Mouse (Mus musculus) heart, embryonic 15.5 days (tissue): ENCODE data around the gene Zfp513. TPM values are rescaled to one million over a fixed set of nuclear protein-coding genes. Genes with fewer than 3 reads are reported as not detected.

Source experiments
- ATAC-seq: fragments of 200-750 bp; cut with Nextera tagmentation; replicated peaks from 2 replicates; pipeline ENCODE4 v1.8.0; 2017; ENCODE audit warnings: low read depth, moderate TSS enrichment; ENCODE audit not compliant: insufficient number of reproducible peaks, insufficient read depth, low FRiP score
- H3K27ac ChIP-seq: fragments of 300-500 bp; sonication (generic); 2 replicates; pipeline ENCODE4 v1.5.1; 2015; ENCODE audit warnings: mild to moderate bottlenecking, inconsistent platforms
- H3K27me3 ChIP-seq: fragments of 300-500 bp; sonication (generic); 2 replicates; pipeline ENCODE4 v1.6.1; 2015; ENCODE audit warnings: inconsistent platforms
- H3K36me3 ChIP-seq: fragments of 300-500 bp; sonication (generic); 2 replicates; pipeline ENCODE4 v1.6.1; 2015; ENCODE audit warnings: mild to moderate bottlenecking, inconsistent platforms
- H3K4me1 ChIP-seq: fragments of 300-500 bp; sonication (generic); replicated peaks from 2 replicates; pipeline ENCODE4 v1.6.1; 2015; ENCODE audit warnings: inconsistent platforms
- H3K4me2 ChIP-seq: fragments of 300-500 bp; sonication (generic); 2 replicates; pipeline ENCODE4 v1.6.1; 2015; ENCODE audit warnings: inconsistent platforms, mild to moderate bottlenecking, moderate library complexity
- H3K4me3 ChIP-seq: fragments of 300-500 bp; sonication (generic); 2 replicates; pipeline ENCODE4 v1.5.1; 2015; ENCODE audit warnings: mild to moderate bottlenecking, inconsistent platforms
- H3K9ac ChIP-seq: fragments of 300-500 bp; sonication (generic); 2 replicates; pipeline ENCODE4 v1.6.1; 2015; ENCODE audit warnings: mild to moderate bottlenecking, inconsistent platforms
- H3K9me3 ChIP-seq: fragments of 300-500 bp; sonication (generic); replicated peaks from 2 replicates; pipeline ENCODE4 v1.6.1; 2016; ENCODE audit warnings: inconsistent platforms
- WGBS: fragments of 180-500 bp; shearing (Covaris S2); methylation state at CpG from one replicate; pipeline ENCODE4 v1.1.7; 2015; ENCODE audit warnings: mixed read lengths; 5-methylcytosine and 5-hydroxymethylcytosine counted together
- polyA plus RNA-seq: library from polyadenylated mRNA; unstranded; fragments of >200 nt; fragmentation: Nextera tagmentation; extraction: Ambion mirVana; gene quantifications from 2 replicates; pipeline ENCODE4 v1.2.1, GENCODE M21; 2015

Zfp513 gene
- polyA plus RNA-seq, 1 experiment from 2014 or later: 5.4 TPM

DNA sequence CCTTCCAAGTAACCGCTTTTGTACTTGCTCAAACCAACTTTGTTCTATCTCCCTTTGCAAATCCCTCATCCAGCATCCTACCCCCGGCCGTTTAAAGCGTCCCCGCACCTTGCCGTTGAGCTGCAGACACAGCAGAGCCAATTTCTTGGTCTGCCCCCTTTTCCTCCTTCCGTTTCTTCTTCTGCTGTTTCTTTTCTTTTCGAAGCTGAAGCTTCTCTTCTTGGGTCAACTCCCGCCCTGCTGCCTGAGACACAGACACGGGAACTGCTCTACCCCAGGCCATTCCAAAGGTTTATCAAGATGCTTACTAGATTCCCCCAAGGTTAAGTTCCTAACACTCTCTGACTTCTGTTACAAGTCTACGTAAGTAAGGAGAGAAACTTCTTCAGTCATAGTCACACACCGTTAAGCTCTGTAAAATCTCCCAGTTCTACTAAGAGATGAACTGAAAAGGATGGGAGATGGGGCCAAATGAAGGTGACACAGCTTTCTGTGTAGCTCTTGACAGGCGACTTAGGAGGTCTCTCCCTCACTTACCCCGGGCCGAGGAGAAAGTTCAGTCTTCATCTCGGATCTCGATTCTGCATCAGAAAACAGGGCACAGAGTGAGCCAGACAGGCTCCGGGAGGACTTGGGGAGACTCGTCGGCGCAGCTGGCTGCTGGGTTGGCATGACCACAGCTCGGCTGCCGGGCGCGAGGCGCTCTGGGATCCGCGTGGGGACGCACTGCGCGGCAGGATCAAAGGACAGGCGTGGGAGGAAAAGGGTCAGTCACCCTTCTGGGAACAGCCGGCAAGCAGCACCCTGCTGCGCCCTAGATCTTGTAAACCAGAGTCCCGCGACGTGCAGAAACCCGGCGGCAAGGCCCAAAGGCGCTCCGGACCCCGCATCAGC lies 9.8 kb downstream of the Zfp513 start:
- Histone ChIP-seq H3K9ac (peak overlapping the region; percentile 80), H3K4me1 (peaks cover 24% of the 10 kb centered on the region), H3K4me3 (peak overlapping the region; percentile 88), H3K36me3 (peaks cover 66% of the 10 kb centered on the region), H3K27me3 (no peaks in the 10 kb centered on the region), H3K9me3 (no peaks in the 10 kb centered on the region), H3K27ac (peak overlapping the region; percentile 92), H3K4me2 (peak overlapping the region; percentile 75)
- peak; percentile 74 for ATAC-seq
- WGBS: 11% methylated on average over 41 of the region's 42 CpGs

DNA sequence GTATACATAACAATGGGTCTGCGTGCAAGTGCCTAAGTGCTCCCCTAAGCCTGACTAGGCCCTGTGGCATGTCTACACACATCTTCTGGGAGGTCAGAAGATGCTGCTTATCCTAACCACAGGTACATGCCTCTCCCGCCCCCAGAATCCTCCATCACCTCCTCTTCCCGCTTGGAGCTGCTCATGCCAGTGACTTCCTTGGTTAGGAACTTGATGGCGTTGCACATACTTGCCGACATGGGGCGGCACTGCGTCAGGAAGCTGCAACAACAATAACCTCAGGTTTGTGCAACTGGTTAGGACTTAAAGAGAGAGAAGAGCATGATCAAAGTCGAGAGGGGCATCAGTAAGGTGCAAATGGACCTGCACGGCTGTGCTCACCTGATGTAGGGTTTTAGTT lies 11.9 kb downstream of the Zfp513 start:
- Histone ChIP-seq H3K9me3 (no peaks in the 10 kb centered on the region), H3K36me3 (peaks cover 55% of the 10 kb centered on the region), H3K27me3 (no peaks in the 10 kb centered on the region), H3K27ac (no peak overlapping the region), H3K4me3 (no peak overlapping the region), H3K9ac (no peak overlapping the region), H3K4me1 (peaks cover 24% of the 10 kb centered on the region), H3K4me2 (no peak overlapping the region)
- 87% methylated on average over 9 of the region's 9 CpGs for WGBS
- no peak for ATAC-seq

DNA sequence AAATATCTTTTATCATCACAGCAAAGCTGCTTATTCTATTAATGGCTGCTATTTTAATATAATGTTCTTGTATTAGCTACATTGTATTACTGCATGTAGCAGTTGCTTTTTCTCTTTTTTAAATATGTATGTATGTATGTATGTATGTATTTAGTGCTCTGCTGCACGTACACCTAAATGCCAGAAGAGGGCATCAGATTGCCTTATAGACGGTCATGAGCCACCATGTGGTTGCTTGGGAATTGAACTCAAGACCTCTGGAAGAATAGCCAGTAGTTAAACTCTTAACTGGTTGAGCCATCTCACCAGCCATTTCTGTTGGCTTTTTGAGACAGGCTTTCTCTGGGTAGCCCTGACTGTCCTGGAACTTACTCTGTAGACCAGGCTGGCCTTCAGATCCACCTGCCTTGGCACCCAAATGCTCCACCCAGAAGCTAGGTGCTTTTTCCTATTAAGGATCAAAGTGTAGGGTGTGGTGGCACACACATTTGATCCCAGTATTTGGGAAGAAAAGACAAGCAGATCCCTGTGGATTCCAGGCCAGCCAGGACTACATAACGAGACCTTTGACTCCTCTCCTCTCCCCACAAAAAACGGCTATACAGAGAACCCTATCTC lies 13.8 kb downstream of the Zfp513 start:
- Histone ChIP-seq H3K4me1 (peaks cover 12% of the 10 kb centered on the region), H3K27ac (no peak overlapping the region), H3K9ac (no peak overlapping the region), H3K4me2 (no peak overlapping the region), H3K27me3 (no peaks in the 10 kb centered on the region), H3K36me3 (peaks cover 47% of the 10 kb centered on the region), H3K4me3 (no peak overlapping the region), H3K9me3 (no peaks in the 10 kb centered on the region)
- ATAC-seq: no peak
- 76% methylated on average over 4 of the region's 4 CpGs for WGBS

DNA sequence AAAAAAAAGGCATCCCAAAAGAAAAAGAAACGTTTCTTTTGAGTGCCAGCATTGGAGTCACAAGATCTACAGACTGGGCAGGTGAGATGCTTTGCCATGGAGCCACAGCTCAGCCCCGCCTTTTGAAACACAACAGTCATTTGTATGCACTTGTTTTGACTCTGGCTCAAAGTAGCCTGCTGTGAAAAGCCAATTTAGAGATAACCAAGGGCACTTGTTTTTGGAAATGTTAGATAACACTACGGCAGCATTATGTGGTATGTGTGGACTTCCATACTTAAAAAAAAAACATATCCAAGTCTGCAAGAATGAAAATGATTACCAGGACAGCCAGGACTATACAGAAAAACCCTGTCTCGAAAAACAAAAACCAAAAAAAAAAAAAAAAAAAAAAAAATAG lies 18.4 kb downstream of the Zfp513 start:
- H3K9me3 ChIP-seq: no peaks in the 10 kb centered on the region
- no peak overlapping the region for H3K9ac ChIP-seq
- 40% methylated on average over 4 of the region's 4 CpGs for WGBS
- H3K4me3 ChIP-seq: no peak overlapping the region
- no peak overlapping the region for H3K27ac ChIP-seq
- H3K27me3 ChIP-seq: no peaks in the 10 kb centered on the region
- peaks cover 11% of the 10 kb centered on the region for H3K4me1 ChIP-seq
- H3K4me2 ChIP-seq: no peak overlapping the region
- ATAC-seq: no peak
- peaks cover 23% of the 10 kb centered on the region for H3K36me3 ChIP-seq

DNA sequence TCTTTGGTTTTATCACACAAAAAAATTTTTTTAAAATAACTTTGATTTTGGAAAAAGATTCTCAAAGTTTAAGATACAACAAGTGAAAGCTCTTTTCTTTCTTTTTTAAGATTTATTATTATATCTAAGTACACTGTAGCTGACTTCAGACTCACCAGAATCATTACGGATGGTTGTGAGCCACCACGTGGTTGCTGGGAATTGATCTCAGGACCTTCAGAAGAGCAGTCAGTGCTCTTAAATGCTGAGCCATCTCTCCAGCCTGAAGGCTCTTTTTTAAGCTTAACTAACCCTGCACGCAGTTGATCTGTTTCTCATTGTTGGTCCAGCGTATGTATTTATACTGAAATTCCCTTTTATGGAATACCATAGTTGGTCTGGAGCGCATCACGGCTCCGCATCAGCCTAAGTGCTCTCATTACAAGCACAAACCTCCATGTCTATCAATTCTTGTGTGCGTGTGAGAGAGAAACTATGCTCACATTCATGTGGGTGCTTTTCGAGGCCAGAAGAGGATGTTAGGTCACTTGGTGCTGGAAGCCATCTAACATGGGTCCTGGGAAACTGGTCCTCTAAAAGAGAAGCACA lies 20.8 kb downstream of the Zfp513 start:
- WGBS: 88% methylated on average over 9 of the region's 9 CpGs
- Histone ChIP-seq H3K9ac (no peak overlapping the region), H3K27ac (no peak overlapping the region), H3K36me3 (no peaks in the 10 kb centered on the region), H3K27me3 (no peaks in the 10 kb centered on the region), H3K4me3 (no peak overlapping the region), H3K4me1 (peaks cover 12% of the 10 kb centered on the region), H3K4me2 (no peak overlapping the region), H3K9me3 (no peaks in the 10 kb centered on the region)
- ATAC-seq: no peak

DNA sequence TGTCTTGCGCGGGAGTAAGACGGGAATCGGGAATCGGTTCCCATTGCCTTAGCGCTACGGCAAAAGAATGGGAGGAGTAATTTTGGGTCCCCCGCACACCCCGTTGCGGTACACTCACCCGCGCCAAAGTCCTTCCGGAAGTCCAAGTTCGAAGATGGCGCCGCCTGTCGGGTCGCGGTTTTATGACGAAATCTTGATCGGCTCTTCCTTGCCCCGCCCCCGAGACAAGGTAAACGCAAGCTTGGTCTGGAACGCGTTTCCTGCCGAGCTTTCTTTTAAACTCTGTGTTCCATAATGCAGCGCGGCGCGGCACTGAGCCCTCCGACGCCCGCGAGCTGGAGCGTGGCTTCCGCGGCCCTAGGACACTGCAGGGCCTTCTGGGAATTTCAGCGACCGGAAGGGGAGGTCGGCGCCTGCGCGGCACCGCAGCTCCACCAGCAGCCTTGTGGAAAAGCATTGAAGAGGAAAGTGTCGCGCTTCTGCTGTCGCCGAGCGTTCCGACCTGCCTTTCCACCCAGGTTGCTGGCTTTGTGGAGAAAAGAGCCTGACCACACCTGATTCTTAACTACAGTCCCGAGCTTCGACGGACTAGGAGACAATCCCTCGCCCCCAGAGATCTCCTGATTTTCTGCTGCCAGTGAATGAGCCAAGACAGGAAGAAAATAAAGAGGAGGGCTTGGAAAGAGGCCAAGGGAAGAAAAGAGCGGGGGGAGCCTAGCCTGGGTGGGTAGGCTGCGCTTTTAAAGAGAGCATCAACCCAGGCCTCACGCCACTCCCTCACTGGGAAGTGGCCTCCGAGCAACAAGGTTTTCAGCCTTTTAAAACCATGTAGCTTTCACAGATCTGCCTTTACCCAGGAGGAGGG lies 22.1 kb downstream of the Zfp513 start, which contains the start of the genes Gm29609 and Gtf3c2:
TSS of gene Gm29609 (minus strand) at position 146 of the 865 bp plus-strand sequence.
TSS of gene Gtf3c2 (minus strand) at position 379 of the 865 bp plus-strand sequence.
- H3K36me3 ChIP-seq: no peaks in the 10 kb centered on the region
- H3K4me1 ChIP-seq: peaks cover 12% of the 10 kb centered on the region
- under 1% methylated on average over 59 of the region's 59 CpGs for WGBS
- no peaks in the 10 kb centered on the region for H3K9me3 ChIP-seq
- peak within 1 kb of the TSS; percentile 97 for H3K27ac ChIP-seq
- peak within 1 kb of the TSS; percentile 62 for H3K9ac ChIP-seq
- H3K4me3 ChIP-seq: peak within 1 kb of the TSS; percentile 84
- peak; percentile 97 for ATAC-seq
- peak within 1 kb of the TSS; percentile 82 for H3K4me2 ChIP-seq
- no peaks in the 10 kb centered on the region for H3K27me3 ChIP-seq

DNA sequence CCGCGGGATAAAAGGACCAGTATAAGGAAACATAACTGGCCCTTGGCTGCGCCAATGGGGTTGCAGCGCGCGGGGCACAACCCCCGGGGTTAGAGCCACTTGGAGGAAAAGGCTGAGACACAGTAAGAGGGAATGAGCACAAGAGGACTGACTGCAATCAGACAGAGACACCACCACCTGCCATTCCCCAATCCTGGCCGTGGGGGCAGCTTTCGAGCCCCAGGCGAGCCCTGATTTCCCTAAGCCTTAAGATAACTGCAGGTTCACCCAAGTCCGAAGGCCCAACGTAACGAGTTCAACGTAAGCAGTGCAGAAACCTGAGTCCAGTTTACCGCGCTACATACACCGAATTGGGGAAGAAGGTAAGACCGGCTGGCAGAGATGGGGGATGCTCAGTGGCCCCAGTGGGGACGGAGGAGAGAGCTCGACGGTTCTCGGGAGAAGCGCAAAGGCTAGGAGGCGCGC lies 22.8 kb downstream of the Zfp513 start:
- Histone ChIP-seq H3K27me3 (no peaks in the 10 kb centered on the region), H3K9ac (peak overlapping the region; percentile 62), H3K4me3 (peak overlapping the region; percentile 84), H3K4me2 (peak overlapping the region; percentile 82), H3K9me3 (no peaks in the 10 kb centered on the region), H3K36me3 (no peaks in the 10 kb centered on the region), H3K4me1 (peaks cover 12% of the 10 kb centered on the region), H3K27ac (peak overlapping the region; percentile 97)
- WGBS: under 1% methylated on average over 25 of the region's 25 CpGs
- ATAC-seq: peak; percentile 61

DNA sequence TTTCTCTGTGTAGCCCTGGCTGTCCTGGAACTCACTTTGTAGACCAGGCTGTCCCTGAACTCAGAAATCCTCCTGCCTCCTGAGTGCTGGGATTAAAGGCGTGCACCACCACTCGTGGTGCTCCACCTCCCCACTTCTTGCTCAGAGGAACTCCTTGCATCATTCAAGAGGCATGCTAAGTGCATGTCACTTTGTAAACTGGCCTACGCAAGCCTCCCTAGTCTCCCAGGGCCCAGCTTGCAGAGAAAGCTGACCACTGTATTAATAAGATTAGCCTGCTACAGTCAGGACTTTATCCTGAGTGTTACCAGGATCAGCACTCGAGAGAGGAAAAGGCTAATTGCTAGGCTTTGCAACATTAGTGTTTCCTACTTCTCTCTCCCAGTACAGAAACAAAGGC lies 33.5 kb downstream of the Zfp513 start:
- H3K9ac ChIP-seq: no peak overlapping the region
- 79% methylated on average over 4 of the region's 4 CpGs for WGBS
- no peak overlapping the region for H3K4me2 ChIP-seq
- H3K27me3 ChIP-seq: no peaks in the 10 kb centered on the region
- peaks cover 94% of the 10 kb centered on the region for H3K36me3 ChIP-seq
- H3K27ac ChIP-seq: no peak overlapping the region
- no peaks in the 10 kb centered on the region for H3K9me3 ChIP-seq
- ATAC-seq: no peak
- no peaks in the 10 kb centered on the region for H3K4me1 ChIP-seq
- no peak overlapping the region for H3K4me3 ChIP-seq

DNA sequence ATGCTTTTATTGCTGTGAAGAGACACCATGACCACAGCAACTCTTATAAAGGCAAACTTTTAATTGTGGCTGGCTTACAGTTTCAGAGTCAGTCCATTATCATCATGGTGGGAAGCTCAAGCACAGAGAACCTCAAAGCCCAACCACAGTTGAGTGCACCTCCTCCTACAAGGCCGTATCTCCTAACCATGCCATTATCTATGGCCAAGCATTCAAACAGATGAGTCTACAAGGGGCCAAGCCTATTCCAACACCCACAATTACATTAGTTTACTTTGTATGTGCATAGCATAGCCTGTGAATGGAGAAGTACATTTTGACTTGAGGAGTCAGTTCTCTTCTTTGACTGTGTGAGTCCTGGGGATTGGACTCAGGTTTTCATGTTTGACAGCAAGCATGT lies 37.2 kb downstream of the Zfp513 start:
- peaks cover 90% of the 10 kb centered on the region for H3K36me3 ChIP-seq
- ATAC-seq: no peak
- 78% methylated on average over 1 of the region's 1 CpGs for WGBS
- H3K27me3 ChIP-seq: no peaks in the 10 kb centered on the region
- H3K4me3 ChIP-seq: no peak overlapping the region
- no peak overlapping the region for H3K27ac ChIP-seq
- no peaks in the 10 kb centered on the region for H3K4me1 ChIP-seq
- no peak overlapping the region for H3K9ac ChIP-seq
- H3K4me2 ChIP-seq: no peak overlapping the region
- H3K9me3 ChIP-seq: no peaks in the 10 kb centered on the region

DNA sequence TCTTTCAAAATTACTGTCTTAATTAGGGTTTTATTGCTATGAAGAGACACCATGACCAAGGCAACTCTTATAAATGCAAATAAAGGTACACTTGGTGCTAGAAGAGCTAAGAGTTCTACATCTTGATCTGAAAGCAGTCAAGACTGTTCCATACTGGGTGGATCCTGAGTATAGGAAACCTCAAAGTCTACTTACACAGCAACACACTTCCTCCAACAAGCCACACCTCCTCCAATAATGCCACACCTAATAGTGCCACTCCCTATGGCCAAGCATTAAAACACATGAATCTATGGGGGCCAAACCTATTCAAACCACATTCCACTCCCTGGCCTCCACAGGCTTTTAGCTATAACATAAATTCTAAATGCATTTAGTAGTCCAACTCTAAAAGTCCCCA lies 39.6 kb downstream of the Zfp513 start:
- Histone ChIP-seq H3K36me3 (peaks cover 91% of the 10 kb centered on the region), H3K4me1 (no peaks in the 10 kb centered on the region), H3K27me3 (no peaks in the 10 kb centered on the region), H3K4me2 (no peak overlapping the region), H3K9ac (no peak overlapping the region), H3K27ac (no peak overlapping the region), H3K4me3 (no peak overlapping the region), H3K9me3 (no peaks in the 10 kb centered on the region)
- ATAC-seq: no peak
